Mouse (Mus musculus): Measurements from ENCODE around the gene Rpl7l1. TPM values are rescaled to one million over a fixed set of nuclear protein-coding genes. Genes with fewer than 3 reads are reported as not detected.

The Rpl7l1 gene
- polyA plus RNA-seq, 1 experiment from 2014 or later = 114 TPM

DNA sequence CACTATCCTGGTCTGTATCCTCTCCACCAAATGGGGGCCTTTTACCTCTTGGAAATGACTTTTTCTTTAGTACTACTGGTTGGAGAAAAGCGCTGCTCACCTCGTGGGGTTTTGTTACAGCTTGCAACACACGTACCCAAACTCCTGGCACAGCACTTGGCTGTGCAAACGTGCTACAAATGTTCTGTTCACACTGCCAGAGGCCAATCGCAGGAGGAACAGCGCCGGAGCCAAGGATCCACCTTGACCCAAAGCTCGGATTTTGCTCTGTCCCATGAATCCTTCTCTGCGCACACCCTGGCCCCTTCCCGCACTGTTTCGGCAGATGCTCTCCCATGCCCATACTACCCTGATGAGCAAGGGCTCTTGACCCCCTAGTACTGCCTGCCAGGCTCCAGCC, 54.0 kb downstream of the Rpl7l1 start:
- no peak overlapping the region for H3K9ac ChIP-seq (replicated peaks)
- H3K27ac ChIP-seq (replicated peaks) = no peak overlapping the region
- H3K4me3 ChIP-seq = no peak overlapping the region
- H3K4me2 ChIP-seq (replicated peaks) = no peak overlapping the region
- 0 out of 2 replicates have a peak, but pooled peaks cover 5% of the 10 kb centered on the region for H3K4me1 ChIP-seq
- peaks cover 7% of the 10 kb centered on the region; the same call in 1 of the 2 replicates for H3K27me3 ChIP-seq
- no peak for ATAC-seq (replicated peaks)
- 50% methylated on average over 11 of the region's 11 CpGs for WGBS
- no peaks in the 10 kb centered on the region for H3K9me3 ChIP-seq
- H3K36me3 ChIP-seq = peaks cover 7% of the 10 kb centered on the region; the same call in 1 of the 2 replicates

DNA sequence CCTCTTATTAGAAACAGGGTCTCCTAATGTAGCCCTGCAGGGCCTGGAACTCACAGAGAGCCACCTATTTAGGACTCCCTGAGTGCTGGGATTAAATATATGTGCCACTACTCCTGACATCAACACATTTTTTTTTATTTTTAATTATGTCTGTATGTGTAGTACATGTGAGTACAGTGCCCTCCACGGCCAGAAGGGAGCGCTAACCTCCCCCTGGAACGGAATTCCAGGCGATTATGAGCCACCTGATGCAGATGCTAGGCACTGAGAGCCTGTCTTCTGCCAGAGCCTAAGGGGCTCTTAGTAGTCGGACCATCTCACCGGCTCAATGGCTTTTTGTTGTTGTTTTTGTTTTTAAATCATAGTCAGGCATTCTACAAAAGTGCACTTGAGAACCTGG, 54.5 kb downstream of the Rpl7l1 start:
- 36% methylated on average over 6 of the region's 6 CpGs for WGBS
- no peak for ATAC-seq (replicated peaks)
- H3K9me3 ChIP-seq = no peaks in the 10 kb centered on the region

DNA sequence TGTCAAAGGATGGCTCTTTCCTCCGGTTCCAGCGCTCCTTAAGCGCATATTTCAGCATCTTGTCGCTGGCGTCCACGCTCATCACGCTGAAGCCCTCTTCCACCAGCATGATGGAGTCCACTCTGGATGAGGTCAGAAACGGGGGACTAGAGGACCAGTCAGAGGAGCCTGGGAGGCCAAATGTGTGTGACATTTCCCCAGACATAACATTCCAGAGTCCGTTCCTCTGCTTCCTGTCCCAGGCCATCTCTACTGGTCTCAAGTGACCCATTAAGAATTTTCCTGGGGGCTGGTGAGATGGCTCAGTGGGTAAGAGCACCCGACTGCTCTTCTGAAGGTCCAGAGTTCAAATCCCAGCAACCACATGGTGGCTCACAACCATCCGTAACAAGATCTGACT, 55.2 kb downstream of the Rpl7l1 start:
- Histone ChIP-seq H3K27me3 (peaks cover 7% of the 10 kb centered on the region; the same call in 1 of the 2 replicates), H3K4me1 (0 out of 2 replicates have a peak, but pooled peaks cover 5% of the 10 kb centered on the region), H3K36me3 (peaks cover 11% of the 10 kb centered on the region; the same call in 1 of the 2 replicates), H3K9me3 (no peaks in the 10 kb centered on the region), H3K4me2 (replicated peaks) (no peak overlapping the region), H3K4me3 (no peak overlapping the region), H3K27ac (replicated peaks) (no peak overlapping the region), H3K9ac (replicated peaks) (no peak overlapping the region)
- no peak for ATAC-seq (replicated peaks)
- 90% methylated on average over 11 of the region's 11 CpGs for WGBS

More for the DNA sequence above, 54.5 kb downstream of the Rpl7l1 start:
- peaks cover 7% of the 10 kb centered on the region; the same call in 1 of the 2 replicates for H3K27me3 ChIP-seq
- no peak overlapping the region for H3K9ac ChIP-seq (replicated peaks)
- peaks cover 11% of the 10 kb centered on the region; the same call in 1 of the 2 replicates for H3K36me3 ChIP-seq
- no peak overlapping the region for H3K4me2 ChIP-seq (replicated peaks)
- H3K4me3 ChIP-seq = no peak overlapping the region
- H3K27ac ChIP-seq (replicated peaks) = no peak overlapping the region
- H3K4me1 ChIP-seq = 0 out of 2 replicates have a peak, but pooled peaks cover 5% of the 10 kb centered on the region

DNA sequence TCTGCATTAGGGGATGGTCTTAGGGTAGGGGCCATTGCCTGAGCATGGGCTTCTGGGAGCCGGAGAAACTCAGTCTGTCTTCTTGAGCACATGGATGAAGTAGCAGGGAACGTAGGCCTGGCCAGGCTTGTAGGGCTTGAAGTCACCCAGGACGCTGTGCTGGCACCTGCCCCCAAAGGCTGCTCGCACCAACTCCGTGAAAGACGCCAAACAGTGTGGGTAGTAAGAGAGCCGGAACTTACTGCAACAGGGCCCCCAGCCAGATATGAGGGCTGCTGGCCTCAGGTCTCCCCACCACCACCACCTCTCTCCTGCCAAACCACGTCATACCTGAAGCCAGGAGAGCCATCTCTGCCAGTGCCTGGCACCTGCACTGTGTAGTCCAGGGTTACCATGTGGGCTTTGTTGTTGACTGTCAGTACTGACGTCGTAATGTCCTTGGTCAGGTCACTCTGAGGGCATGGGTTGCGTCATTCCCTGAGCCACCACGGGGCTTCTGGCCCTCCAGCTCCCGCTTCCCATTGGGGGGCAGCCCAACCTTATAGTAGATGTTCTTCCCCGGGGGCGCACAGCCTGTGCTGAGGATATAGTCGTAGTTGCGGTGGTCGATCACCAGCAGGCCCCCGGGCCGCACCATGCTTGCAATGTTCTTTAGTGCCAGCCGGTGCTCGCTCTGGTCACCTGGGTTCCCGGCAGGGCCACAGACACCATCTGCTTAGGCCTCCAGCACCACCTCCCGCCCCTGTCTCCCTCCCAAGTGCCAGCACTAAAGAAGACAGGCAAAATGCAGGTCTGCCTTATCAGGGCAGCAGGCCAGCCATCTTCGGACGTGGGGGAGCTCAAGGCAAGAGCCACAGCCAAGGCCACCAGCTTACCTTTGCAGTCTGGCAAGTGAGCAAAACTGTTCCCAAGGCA, 56.5 kb downstream of the Rpl7l1 start:
- Histone ChIP-seq H3K4me2 (replicated peaks) (no peak overlapping the region), H3K36me3 (peaks cover 16% of the 10 kb centered on the region; the same call in 1 of the 2 replicates), H3K9ac (replicated peaks) (no peak overlapping the region), H3K9me3 (no peaks in the 10 kb centered on the region), H3K4me1 (0 out of 2 replicates have a peak, but pooled peaks cover 5% of the 10 kb centered on the region), H3K27me3 (peaks cover 7% of the 10 kb centered on the region; the same call in 1 of the 2 replicates), H3K4me3 (no peak overlapping the region), H3K27ac (replicated peaks) (no peak overlapping the region)
- ATAC-seq (replicated peaks) = no peak
- 93% methylated on average over 26 of the region's 26 CpGs for WGBS

DNA sequence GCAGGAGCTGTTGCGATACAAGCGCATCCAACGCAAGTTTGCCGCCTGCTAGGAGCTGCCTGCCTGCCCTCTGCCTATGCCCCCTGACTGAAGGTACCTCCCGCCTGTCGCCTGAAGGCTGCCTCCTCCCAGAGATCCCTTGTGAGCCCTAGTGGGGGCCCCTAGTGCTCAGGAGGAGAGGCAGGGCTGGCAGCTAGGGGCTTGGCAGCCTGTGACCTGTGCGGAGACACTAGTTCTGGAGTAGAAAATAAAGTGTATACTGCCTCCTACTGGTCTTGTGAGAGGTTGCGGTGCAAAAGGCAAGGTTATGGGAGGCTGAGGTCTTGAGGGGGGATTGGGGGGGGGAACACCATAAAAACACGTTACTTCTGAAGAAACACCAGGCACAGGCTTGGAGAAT, 57.2 kb downstream of the Rpl7l1 start:
- no peak for ATAC-seq (replicated peaks)
- Histone ChIP-seq H3K4me2 (replicated peaks) (no peak overlapping the region), H3K9ac (replicated peaks) (no peak overlapping the region), H3K36me3 (peaks cover 16% of the 10 kb centered on the region; the same call in 1 of the 2 replicates), H3K27ac (replicated peaks) (no peak overlapping the region), H3K4me1 (0 out of 2 replicates have a peak, but pooled peaks cover 5% of the 10 kb centered on the region), H3K9me3 (no peaks in the 10 kb centered on the region), H3K27me3 (peaks cover 7% of the 10 kb centered on the region; the same call in 1 of the 2 replicates), H3K4me3 (no peak overlapping the region)
- WGBS = 47% methylated on average over 9 of the region's 9 CpGs

DNA sequence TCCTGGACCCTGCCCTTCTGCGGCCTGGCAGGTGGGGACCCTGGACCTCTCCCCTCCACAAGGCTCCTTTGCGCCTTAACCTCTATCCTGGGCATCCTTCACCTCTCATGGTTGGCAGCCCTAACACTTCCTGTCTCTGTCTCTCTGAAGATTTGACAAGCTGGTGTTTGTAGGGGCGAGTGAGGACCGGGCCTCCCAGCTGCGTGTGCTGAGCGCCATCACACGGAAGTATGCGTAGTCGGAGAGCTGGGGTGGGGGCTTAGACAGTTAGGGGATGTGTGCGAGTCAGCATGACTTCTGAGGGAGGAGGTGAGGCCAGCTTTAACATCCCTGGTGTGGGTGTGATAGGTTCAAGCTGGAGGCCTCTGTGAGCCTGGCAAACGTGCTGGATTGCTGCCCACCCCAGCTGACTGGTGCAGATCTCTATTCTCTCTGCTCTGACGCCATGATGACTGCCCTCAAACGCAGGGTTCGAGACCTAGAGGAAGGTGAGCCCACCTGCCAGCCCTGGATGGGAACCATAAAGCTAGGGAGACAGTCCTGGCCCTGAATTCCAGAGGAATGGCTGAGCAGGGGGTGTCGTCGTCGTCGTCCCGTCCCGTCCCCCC, 57.9 kb downstream of the Rpl7l1 start:
- Histone ChIP-seq H3K4me3 (no peak overlapping the region), H3K27ac (replicated peaks) (no peak overlapping the region), H3K9ac (replicated peaks) (no peak overlapping the region), H3K9me3 (no peaks in the 10 kb centered on the region), H3K4me2 (replicated peaks) (no peak overlapping the region), H3K4me1 (0 out of 2 replicates have a peak, but pooled peaks cover 5% of the 10 kb centered on the region), H3K36me3 (peaks cover 16% of the 10 kb centered on the region; the same call in 1 of the 2 replicates), H3K27me3 (peaks cover 7% of the 10 kb centered on the region; the same call in 1 of the 2 replicates)
- 82% methylated on average over 20 of the region's 20 CpGs for WGBS
- ATAC-seq (replicated peaks) = no peak

Other genes starting within 250 kb of the Rpl7l1 start
- 16.8 and 17.4 TPM in 2 replicates for gene Cul9, start 236.3 kb downstream of the Rpl7l1 start, polyA plus RNA-seq (2015; fragmentation: Nextera tagmentation; extraction: Ambion mirVana)
- gene Srf, start 226.5 kb downstream of the Rpl7l1 start, polyA plus RNA-seq (2015; fragmentation: Nextera tagmentation; extraction: Ambion mirVana) = 3.3 and 5.4 TPM in 2 replicates
- 32.1 and 33.0 TPM in 2 replicates for gene Ptk7, start 153.2 kb downstream of the Rpl7l1 start, polyA plus RNA-seq (2015; fragmentation: Nextera tagmentation; extraction: Ambion mirVana)
- gene Klc4, start 136.7 kb downstream of the Rpl7l1 start, polyA plus RNA-seq (2015; fragmentation: Nextera tagmentation; extraction: Ambion mirVana) = 41.4 and 45.1 TPM in 2 replicates
- 73.7 and 81.9 TPM in 2 replicates for gene Mrpl2, start 136.4 kb downstream of the Rpl7l1 start, polyA plus RNA-seq (2015; fragmentation: Nextera tagmentation; extraction: Ambion mirVana)
- gene Cul7, start 132.3 kb downstream of the Rpl7l1 start, polyA plus RNA-seq (2015; fragmentation: Nextera tagmentation; extraction: Ambion mirVana) = 35.9 and 36.5 TPM in 2 replicates
- 49.5 and 49.9 TPM in 2 replicates for gene Rrp36, start 108.3 kb downstream of the Rpl7l1 start, polyA plus RNA-seq (2015; fragmentation: Nextera tagmentation; extraction: Ambion mirVana)
- gene Mea1, start 103.9 kb downstream of the Rpl7l1 start, polyA plus RNA-seq (2015; fragmentation: Nextera tagmentation; extraction: Ambion mirVana) = 214 and 222 TPM in 2 replicates
- gene Klhdc3, start 101.8 kb downstream of the Rpl7l1 start, polyA plus RNA-seq (2015; fragmentation: Nextera tagmentation; extraction: Ambion mirVana) = 181 and 187 TPM in 2 replicates
- 88.0 and 93.4 TPM in 2 replicates for gene Ppp2r5d, start 77.6 kb downstream of the Rpl7l1 start, polyA plus RNA-seq (2015; fragmentation: Nextera tagmentation; extraction: Ambion mirVana)
- 25.2 and 27.9 TPM in 2 replicates for gene Pex6, start 71.2 kb downstream of the Rpl7l1 start, polyA plus RNA-seq (2015; fragmentation: Nextera tagmentation; extraction: Ambion mirVana)
- 0.89 and 0.95 TPM in 2 replicates for gene Gnmt, start 53.5 kb downstream of the Rpl7l1 start, polyA plus RNA-seq (2015; fragmentation: Nextera tagmentation; extraction: Ambion mirVana)
- 66.4 and 69.1 TPM in 2 replicates for gene Cnpy3, start 30.5 kb downstream of the Rpl7l1 start, polyA plus RNA-seq (2015; fragmentation: Nextera tagmentation; extraction: Ambion mirVana)
- gene Ptcra, start 19.0 kb downstream of the Rpl7l1 start, polyA plus RNA-seq (2015; fragmentation: Nextera tagmentation; extraction: Ambion mirVana) = 0.19 and 0.27 TPM in 2 replicates
- 56.0 and 63.6 TPM in 2 replicates for gene 2310039H08Rik, start 10.0 kb downstream of the Rpl7l1 start, polyA plus RNA-seq (2015; fragmentation: Nextera tagmentation; extraction: Ambion mirVana)
- gene Bicral, start 75.8 kb upstream of the Rpl7l1 start, polyA plus RNA-seq (2015; fragmentation: Nextera tagmentation; extraction: Ambion mirVana) = 8.9 and 9.2 TPM in 2 replicates
- gene Tbcc, start 108.0 kb upstream of the Rpl7l1 start, polyA plus RNA-seq (2015; fragmentation: Nextera tagmentation; extraction: Ambion mirVana) = 65.9 and 68.6 TPM in 2 replicates
- gene Prph2, start 127.8 kb upstream of the Rpl7l1 start, polyA plus RNA-seq (2015; fragmentation: Nextera tagmentation; extraction: Ambion mirVana) = not detected in 2 replicates
- 17.3 and 17.4 TPM in 2 replicates for gene Ubr2, start 227.9 kb upstream of the Rpl7l1 start, polyA plus RNA-seq (2015; fragmentation: Nextera tagmentation; extraction: Ambion mirVana)